Mouse (Mus musculus) layer of hippocampus, postnatal 10 days (tissue): Measurements from ENCODE around the gene Fam219b. TPM values are rescaled to one million over a fixed set of nuclear protein-coding genes. Genes with fewer than 3 reads are reported as not detected.

Experiments
- DNase-seq, 2 experiments: peaks; one replicate each; pipeline ENCODE4 v3.0.0; 2021; ENCODE audit warnings: low spot score in 2 of 2
- total RNA-seq, 2 experiments: library from RNA; stranded (reverse); gene quantifications; 2 replicates each; pipeline ENCODE4 v1.2.3; 2021

Fam219b gene
- total RNA-seq, 2 experiments from 2014 or later, result 24.6 to 28.8 TPM

GRCm38 (mm10) chr9:57560861-57561710, 23.8 kb downstream of the Fam219b start, which contains the start of gene Scamp2:
Gene Scamp2, plus strand, starts transcription at chr9:57560943.
- DNase-seq, result peak; percentile 94 to 95

- no peak for DNase-seq
These were observed 24.4 kb downstream of the Fam219b start for GRCm38 (mm10) chr9:57561711-57562099.

GRCm38 (mm10) chr9:57562896-57563372, 25.6 kb downstream of the Fam219b start:
- no peak for DNase-seq

- DNase-seq, result no peak
These were observed 27.3 kb downstream of the Fam219b start for GRCm38 (mm10) chr9:57564609-57565008.

- DNase-seq, result peak; percentile 66 to 73
These were observed 28.5 kb downstream of the Fam219b start for GRCm38 (mm10) chr9:57565741-57566221.

GRCm38 (mm10) chr9:57566846-57567245, 29.5 kb downstream of the Fam219b start:
- no peak for DNase-seq

- no peak for DNase-seq
These were observed 31.2 kb downstream of the Fam219b start for GRCm38 (mm10) chr9:57568500-57568899.

GRCm38 (mm10) chr9:57574397-57574796, 37.1 kb downstream of the Fam219b start:
- no peak for DNase-seq

- DNase-seq, result no peak
These were observed 38.2 kb downstream of the Fam219b start for GRCm38 (mm10) chr9:57575577-57575976.

- DNase-seq, result no peak
These were observed 40.0 kb downstream of the Fam219b start for GRCm38 (mm10) chr9:57577144-57577849.

GRCm38 (mm10) chr9:57584991-57585390, 47.7 kb downstream of the Fam219b start:
- no peak for DNase-seq

- peak; percentile 70 to 81 for DNase-seq
These were observed 52.1 kb downstream of the Fam219b start, which contains the start of gene Ulk3 for GRCm38 (mm10) chr9:57589224-57590126. Gene Ulk3, plus strand, starts transcription at chr9:57589452.

GRCm38 (mm10) chr9:57590726-57591125, 53.4 kb downstream of the Fam219b start:
- peak in 1 of 2 experiments; percentile 35 for DNase-seq

Other genes with a start within 250 kb of the Fam219b start
- 10 to 100 TPM; 14.2 to 15.5 TPM for gene Ppcdc, start 97.4 kb upstream of the Fam219b start, total RNA-seq
- gene Scamp5, start 69.5 kb upstream of the Fam219b start, total RNA-seq, result 100 to 1,000 TPM; 345 to 387 TPM
- gene Rpp25, start 33.5 kb upstream of the Fam219b start, total RNA-seq, result 10 to 100 TPM; 11.5 to 11.7 TPM
- 100 to 1,000 TPM; 486 to 497 TPM for gene Cox5a, start 16.3 kb upstream of the Fam219b start, total RNA-seq
- 10 to 100 TPM; 70.4 to 76.5 TPM for gene Mpi, start 15.2 kb downstream of the Fam219b start, total RNA-seq
- gene Scamp2, start 23.4 kb downstream of the Fam219b start, total RNA-seq, result 10 to 100 TPM; 28.9 to 33.3 TPM
- gene Ulk3, start 51.9 kb downstream of the Fam219b start, total RNA-seq, result 10 to 100 TPM; 26.3 to 27.0 TPM
- 1 to 10 TPM; 1.9 to 2.6 TPM for gene Cplx3, start 68.8 kb downstream of the Fam219b start, total RNA-seq
- not detected for gene Lman1l, start 83.2 kb downstream of the Fam219b start, total RNA-seq
- gene Csk, start 116.1 kb downstream of the Fam219b start, total RNA-seq, result 10 to 100 TPM; 56.6 to 59.0 TPM
- not detected for gene Cyp1a2, start 146.2 kb downstream of the Fam219b start, total RNA-seq
- gene Cyp1a1, start 150.4 kb downstream of the Fam219b start, total RNA-seq, result under 1 TPM; 0.48 to 0.60 TPM
- 10 to 100 TPM; 14.6 to 16.0 TPM for gene Edc3, start 171.0 kb downstream of the Fam219b start, total RNA-seq
- 10 to 100 TPM; 64.3 to 66.9 TPM for gene Clk3, start 228.3 kb downstream of the Fam219b start, total RNA-seq